In genomic region chr12:11436497-11437265, GRCm38 (mm10) we compare ENCODE assay signal across 8 mouse cellular contexts. TPM values are rescaled to one million over a fixed set of nuclear protein-coding genes. Genes with fewer than 3 reads are reported as not detected.
DNase-seq lines count a peak whose midpoint lies in the region; ATAC-seq lines count a peak whose summit lies in the region.

Gene Vsnl1 (minus strand): TSS chr12:11436613.

- peak within 1 kb of the TSS; percentile 49 for H3K9ac ChIP-seq in forebrain, embryonic 11.5 days (ENCODE audit: low read length)
- peak within 1 kb of the TSS; percentile 48 for H3K9ac ChIP-seq in heart, embryonic 14.5 days (ENCODE audit: low read length)
- H3K9ac ChIP-seq in liver, embryonic 11.5 days (ENCODE audit: low read depth, low read length): no peak within 1 kb of the TSS
- H3K9ac ChIP-seq in neural tube, embryonic 13.5 days: peak within 1 kb of the TSS; percentile 65

- no peaks in the 10 kb centered on the region for H3K36me3 ChIP-seq in forebrain, embryonic 11.5 days (ENCODE audit: control insufficient read depth, insufficient read depth, low read length)
- H3K36me3 ChIP-seq in heart, embryonic 14.5 days (ENCODE audit: control insufficient read depth, insufficient read depth, low read length): no peaks in the 10 kb centered on the region
- no peaks in the 10 kb centered on the region for H3K36me3 ChIP-seq in liver, embryonic 11.5 days (ENCODE audit: control insufficient read depth, insufficient read depth, low read length)
- H3K36me3 ChIP-seq in neural tube, embryonic 13.5 days: no peaks in the 10 kb centered on the region

- peak; percentile 95 for ATAC-seq in forebrain, embryonic 11.5 days (replicated peaks; ENCODE audit: low FRiP score)
- 0 out of 2 replicates have a peak, but pooled peaks have one; percentile 60 for ATAC-seq in heart, embryonic 14.5 days (ENCODE audit: insufficient number of reproducible peaks, insufficient read depth, low FRiP score, low read depth)
- peak; percentile 74 for ATAC-seq in liver, embryonic 11.5 days (replicated peaks; ENCODE audit: low FRiP score)
- peak; percentile 97 for ATAC-seq in neural tube, embryonic 13.5 days (ENCODE audit: low read depth)

- H3K4me2 ChIP-seq in forebrain, embryonic 11.5 days (ENCODE audit: low read depth, low read length, severe bottlenecking): peak within 1 kb of the TSS; percentile 76
- peak within 1 kb of the TSS; percentile 81 for H3K4me2 ChIP-seq in heart, embryonic 14.5 days (ENCODE audit: low read length)
- H3K4me2 ChIP-seq in liver, embryonic 11.5 days: peak within 1 kb of the TSS; percentile 65
- peak within 1 kb of the TSS; percentile 72 for H3K4me2 ChIP-seq in neural tube, embryonic 13.5 days

- DNase-seq in brain, embryonic 18.5 days (ENCODE audit: low read depth, low spot score): peak; percentile 83
- peak; percentile 92 for DNase-seq in forebrain, embryonic 11.5 days (ENCODE audit: low spot score)
- peak; percentile 73 for DNase-seq in kidney, postnatal 14 days
- DNase-seq in liver, embryonic 11.5 days (ENCODE audit: low spot score): peak; percentile 44
- DNase-seq in urinary bladder, postnatal 25 days (ENCODE audit: low spot score): peak; percentile 33
- DNase-seq in spleen, postnatal 36 days (ENCODE audit: low spot score in 2 of 2): no peak

- H3K9me3 ChIP-seq in forebrain, embryonic 11.5 days (ENCODE audit: control insufficient read depth, low read length): no peaks in the 10 kb centered on the region
- H3K9me3 ChIP-seq in heart, embryonic 14.5 days (ENCODE audit: control insufficient read depth, low read length): no peaks in the 10 kb centered on the region
- no peaks in the 10 kb centered on the region for H3K9me3 ChIP-seq in liver, embryonic 11.5 days (ENCODE audit: control insufficient read depth, low read length)
- no peaks in the 10 kb centered on the region for H3K9me3 ChIP-seq in neural tube, embryonic 13.5 days

- 4% methylated on average over 34 of the region's 34 CpGs for WGBS in forebrain, embryonic 11.5 days
- WGBS in heart, embryonic 14.5 days: 3% methylated on average over 34 of the region's 34 CpGs
- 5% methylated on average over 34 of the region's 34 CpGs for WGBS in liver, embryonic 11.5 days
- WGBS in neural tube, embryonic 13.5 days: 5% methylated on average over 34 of the region's 34 CpGs

- H3K27me3 ChIP-seq in forebrain, embryonic 11.5 days (ENCODE audit: control insufficient read depth, insufficient read depth, low read length): peaks cover 7% of the 10 kb centered on the region; the same call in 1 of the 2 replicates
- H3K27me3 ChIP-seq in heart, embryonic 14.5 days (ENCODE audit: control insufficient read depth, insufficient read depth, low read length): peaks cover 30% of the 10 kb centered on the region
- H3K27me3 ChIP-seq in liver, embryonic 11.5 days (replicated peaks; ENCODE audit: control insufficient read depth, insufficient read depth, low read length): peaks cover 38% of the 10 kb centered on the region
- peaks cover 30% of the 10 kb centered on the region for H3K27me3 ChIP-seq in neural tube, embryonic 13.5 days

- peaks cover 3% of the 10 kb centered on the region; the same call in 1 of the 2 replicates for H3K4me1 ChIP-seq in forebrain, embryonic 11.5 days (replicated peaks; ENCODE audit: control insufficient read depth, insufficient read depth, low read length)
- peaks cover 4 to 12% of the 10 kb centered on the region in 2 experiments; a peak in 2 of 4 replicates for H3K4me1 ChIP-seq in heart, embryonic 14.5 days (ENCODE audit: control insufficient read depth in 2 of 2, insufficient read depth in 2 of 2, low read length in 2 of 2)
- H3K4me1 ChIP-seq in liver, embryonic 11.5 days (replicated peaks; ENCODE audit: control insufficient read depth, insufficient read depth, low read length): no peaks in the 10 kb centered on the region
- peaks cover 21% of the 10 kb centered on the region for H3K4me1 ChIP-seq in neural tube, embryonic 13.5 days (replicated peaks)

- peak within 1 kb of the TSS; percentile 33 for H3K4me3 ChIP-seq in forebrain, embryonic 11.5 days (ENCODE audit: low read depth, low read length)
- H3K4me3 ChIP-seq in heart, embryonic 14.5 days (ENCODE audit: control insufficient read depth in 1 of 2, insufficient read depth in 1 of 2, low read depth in 1 of 2, low read length in 2 of 2): peak within 1 kb of the TSS; percentile 43 to 44
- H3K4me3 ChIP-seq in liver, embryonic 11.5 days (ENCODE audit: low read depth, low read length): peak within 1 kb of the TSS; percentile 36
- peak within 1 kb of the TSS; percentile 46 for H3K4me3 ChIP-seq in neural tube, embryonic 13.5 days

- no peak within 1 kb of the TSS for H3K27ac ChIP-seq in forebrain, embryonic 11.5 days (ENCODE audit: low read depth, low read length)
- no peak within 1 kb of the TSS for H3K27ac ChIP-seq in heart, embryonic 14.5 days (replicated peaks in 1 of 2; ENCODE audit: control insufficient read depth in 1 of 2, insufficient read depth in 1 of 2, low read depth in 2 of 2, low read length in 2 of 2)
- no peak within 1 kb of the TSS for H3K27ac ChIP-seq in liver, embryonic 11.5 days (ENCODE audit: low read depth, low read length)
- peak within 1 kb of the TSS; percentile 55; the same call in 1 of the 2 replicates for H3K27ac ChIP-seq in neural tube, embryonic 13.5 days (replicated peaks)

RNA-seq across cellular contexts. Expression of gene Vsnl1, which starts in this region (rescaled TPM):
- polyA plus RNA-seq in forebrain, embryonic 11.5 days (2014; fragmentation: Nextera tagmentation; extraction: Ambion mirVana): 0.51 and 0.99 TPM in 2 replicates
- polyA plus RNA-seq in heart, embryonic 14.5 days (2014; fragmentation: Nextera tagmentation; extraction: Ambion mirVana): 13.4 and 31.9 TPM in 2 replicates
- 4.4 and 5.9 TPM in 2 replicates for polyA plus RNA-seq in liver, embryonic 11.5 days (2014; fragmentation: Nextera tagmentation; extraction: Ambion mirVana)
- 30.0 and 37.0 TPM in 2 replicates for polyA plus RNA-seq in neural tube, embryonic 13.5 days (2015; fragmentation: Nextera tagmentation; extraction: Ambion mirVana)

Comparison
In these comparisons a context has a peak if more than half of its experiments do, and no peak if none do; other contexts are left out.
1. Peak in DNase-seq, ATAC-seq, H3K4me3 ChIP-seq, H3K9ac ChIP-seq and H3K4me2 ChIP-seq in forebrain, embryonic 11.5 days; RNA of the gene not detected or under 1 TPM.
2. DNase-seq: peak in brain, embryonic 18.5 days (single experiment), kidney, postnatal 14 days (single experiment), liver, embryonic 11.5 days (single experiment) and urinary bladder, postnatal 25 days (single experiment); none in spleen, postnatal 36 days (0 of 2).
3. Peak in every context shown above with its lines, with median percentiles within 50 percentile points of each other: ATAC-seq, H3K4me2 ChIP-seq and H3K4me3 ChIP-seq.